Mouse (Mus musculus): ENCODE data around the gene Apol9b. TPM values are rescaled to one million over a fixed set of nuclear protein-coding genes. Genes with fewer than 3 reads are reported as not detected.

Gene Apol9b
- total and polyA plus RNA-seq, 3 experiments, result not detected

DNA sequence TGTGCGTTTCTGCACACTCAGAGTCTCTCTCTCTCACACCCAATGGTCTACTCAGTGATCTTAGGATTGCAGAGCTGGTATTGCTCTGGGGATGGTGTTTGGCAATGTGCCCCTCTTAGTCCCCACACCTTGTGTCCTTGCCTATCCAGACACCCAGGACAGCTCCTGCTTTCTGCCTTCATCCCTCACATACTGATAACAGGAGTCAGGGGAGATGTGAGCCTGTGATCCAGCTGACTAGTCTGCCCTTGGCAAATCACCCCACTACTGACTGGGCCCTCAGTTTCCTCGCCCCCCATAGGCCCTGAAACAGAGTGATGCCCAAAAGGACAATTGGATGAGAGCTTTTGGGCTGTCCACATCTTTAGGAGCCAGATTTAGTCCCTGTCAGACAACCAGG lies 27.2 kb downstream of the Apol9b start:
- in situ Hi-C loops (cut with MboI; ENCODE audit: low pct_ligation_motif_present, low pct_unique_long_range_greater_than_20kb, low sequenced_read_pairs), result no loop called here
- no peak for DNase-seq (ENCODE audit: extremely low read depth)
- no peaks in the 10 kb centered on the region for H3K9me3 ChIP-seq (replicated peaks; ENCODE audit: low read length)
- no peak for TF ChIP-seq JUND (conservative IDR thresholded peaks at IDR 0.05; ENCODE audit: low read depth, low read length)
- no peak for TF ChIP-seq CTCF (conservative IDR thresholded peaks at IDR 0.05 in 1 of 2, IDR thresholded peaks at IDR 0.05 in 1 of 2; ENCODE audit: low read depth in 2 of 2, low read length in 2 of 2)
- no peak for TF ChIP-seq ZKSCAN1 (IDR thresholded peaks at IDR 0.05; ENCODE audit: borderline replicate concordance, low read depth, low read length)
- no peak for TF ChIP-seq POLR2A (IDR thresholded peaks at IDR 0.05; ENCODE audit: low read depth, low read length)
- TF ChIP-seq NELFE (IDR thresholded peaks at IDR 0.05; ENCODE audit: low read depth, low read length), result no peak
- TF ChIP-seq BHLHE40 (IDR thresholded peaks at IDR 0.05; ENCODE audit: low read depth, low read length), result no peak
- TF ChIP-seq IRF4 (IDR thresholded peaks at IDR 0.05; ENCODE audit: low read depth, low read length), result no peak
- TF ChIP-seq POLR2AphosphoS2 (IDR thresholded peaks at IDR 0.05; ENCODE audit: low read depth, low read length), result no peak
- no peak for TF ChIP-seq RCOR1 (conservative IDR thresholded peaks at IDR 0.05; ENCODE audit: low read depth, low read length)
- TF ChIP-seq GABPA (IDR thresholded peaks at IDR 0.05; ENCODE audit: insufficient replicate concordance, low read depth, low read length), result no peak
- TF ChIP-seq MAFK (IDR thresholded peaks at IDR 0.05; ENCODE audit: insufficient replicate concordance, low read length), result no peak
- TF ChIP-seq ETS1 (conservative IDR thresholded peaks at IDR 0.05; ENCODE audit: low read depth, low read length), result no peak
- no peak for TF ChIP-seq HCFC1 (IDR thresholded peaks at IDR 0.05; ENCODE audit: low read depth, low read length)
- TF ChIP-seq ZNF384 (IDR thresholded peaks at IDR 0.05; ENCODE audit: low read depth, low read length), result no peak
- peaks cover 16% of the 10 kb centered on the region for H3K27me3 ChIP-seq (replicated peaks)
- H3K4me1 ChIP-seq (ENCODE audit: control insufficient read depth in 1 of 2, insufficient read depth in 2 of 2), result peaks cover 0 to 4% of the 10 kb centered on the region in 2 experiments; a peak in 1 of 4 replicates
- no peak overlapping the region for H3K4me3 ChIP-seq (replicated peaks in 1 of 3; ENCODE audit: low read depth in 2 of 3, low read length in 2 of 3, poor library complexity in 1 of 3)
- H3K79me2 ChIP-seq (replicated peaks; ENCODE audit: control insufficient read depth, extremely low read depth, insufficient read depth, poor library complexity, severe bottlenecking), result no peaks in the 10 kb centered on the region
- dilution Hi-C loops (cut with MboI; ENCODE audit: extremely low pct_ligation_motif_present, extremely low pct_unique_long_range_greater_than_20kb, low sequenced_read_pairs), result no loop called here
- H3K27ac ChIP-seq (ENCODE audit: insufficient read depth, low read depth), result no peak overlapping the region
- H3K4me2 ChIP-seq (ENCODE audit: insufficient read depth, low read depth, poor library complexity, severe bottlenecking), result no peak overlapping the region
- no peak overlapping the region for H3K9ac ChIP-seq (ENCODE audit: insufficient read depth, low read depth)
- H3K36me3 ChIP-seq (replicated peaks in 1 of 2; ENCODE audit: control insufficient read depth in 1 of 2, insufficient read depth in 1 of 2, low read length in 1 of 2), result peaks cover 11 to 21% of the 10 kb centered on the region in 2 experiments

DNA sequence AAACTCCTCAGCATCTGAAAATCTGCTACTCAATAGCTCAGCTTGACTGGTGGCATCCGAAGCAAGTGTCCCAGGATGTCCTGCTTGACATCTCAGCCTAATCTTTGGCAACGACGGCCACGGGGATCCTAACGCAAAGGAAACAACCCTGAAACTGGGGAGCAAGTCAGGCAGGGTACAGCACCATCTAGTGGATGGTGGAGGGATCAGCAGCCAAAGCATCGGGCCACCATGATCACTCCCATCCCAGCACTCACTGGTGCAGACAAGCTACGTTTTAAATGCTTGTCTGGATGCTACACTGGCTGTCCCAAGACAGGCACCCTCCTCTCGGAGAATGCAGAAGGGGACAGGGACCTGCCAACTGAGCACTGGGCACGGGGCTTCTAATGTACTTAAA lies 28.0 kb downstream of the Apol9b start, which contains the start of gene Apol8:
TSS of gene Apol8 (minus strand) at position 156 of the 400 bp plus-strand sequence.
- dilution Hi-C loops (cut with MboI; ENCODE audit: extremely low pct_ligation_motif_present, extremely low pct_unique_long_range_greater_than_20kb, low sequenced_read_pairs) (no loop called here), in situ Hi-C loops (cut with MboI; ENCODE audit: low pct_ligation_motif_present, low pct_unique_long_range_greater_than_20kb, low sequenced_read_pairs) (no loop called here)
- no peaks in the 10 kb centered on the region for H3K9me3 ChIP-seq (replicated peaks; ENCODE audit: low read length)
- peak; percentile 53; the same call in 1 of the 2 replicates for TF ChIP-seq POLR2AphosphoS2 (IDR thresholded peaks at IDR 0.05; ENCODE audit: low read depth, low read length)
- TF ChIP-seq RAD21 (IDR thresholded peaks at IDR 0.05; ENCODE audit: low read depth, low read length), result peak; percentile 50
- TF ChIP-seq CTCF (conservative IDR thresholded peaks at IDR 0.05 in 1 of 2, IDR thresholded peaks at IDR 0.05 in 1 of 2; ENCODE audit: low read depth in 2 of 2, low read length in 2 of 2), result peak; percentile 75 to 89
- TF ChIP-seq MYC (IDR thresholded peaks at IDR 0.05; ENCODE audit: low read depth, low read length), result no peak
- TF ChIP-seq MAZ (IDR thresholded peaks at IDR 0.05; ENCODE audit: low read depth, low read length), result no peak
- no peak for TF ChIP-seq HCFC1 (IDR thresholded peaks at IDR 0.05; ENCODE audit: low read depth, low read length)
- TF ChIP-seq SMC3 (IDR thresholded peaks at IDR 0.05; ENCODE audit: low read depth, low read length), result peak; percentile 61
- TF ChIP-seq POLR2A (IDR thresholded peaks at IDR 0.05; ENCODE audit: low read depth, low read length), result 0 out of 2 replicates have a peak, but pooled peaks have one; percentile 8
- no peak for TF ChIP-seq USF1 (IDR thresholded peaks at IDR 0.05; ENCODE audit: low read depth, low read length)
- H3K4me3 ChIP-seq (replicated peaks in 1 of 3; ENCODE audit: low read depth in 2 of 3, low read length in 2 of 3, poor library complexity in 1 of 3), result no peak within 1 kb of the TSS
- H3K4me1 ChIP-seq (ENCODE audit: control insufficient read depth in 1 of 2, insufficient read depth in 2 of 2), result peaks cover 0 to 4% of the 10 kb centered on the region in 2 experiments; a peak in 1 of 4 replicates
- 0 out of 2 replicates have a peak within 1 kb of the TSS, but pooled peaks have one; percentile 6 for H3K4me2 ChIP-seq (ENCODE audit: insufficient read depth, low read depth, poor library complexity, severe bottlenecking)
- DNase-seq (ENCODE audit: extremely low read depth), result peak; percentile 53
- H3K36me3 ChIP-seq (replicated peaks in 1 of 2; ENCODE audit: control insufficient read depth in 1 of 2, insufficient read depth in 1 of 2, low read length in 1 of 2), result peaks cover 19 to 29% of the 10 kb centered on the region in 2 experiments
- H3K27me3 ChIP-seq (replicated peaks), result peaks cover 16% of the 10 kb centered on the region
- H3K9ac ChIP-seq (ENCODE audit: insufficient read depth, low read depth), result no peak within 1 kb of the TSS
- no peak within 1 kb of the TSS for H3K27ac ChIP-seq (ENCODE audit: insufficient read depth, low read depth)
- H3K79me2 ChIP-seq (replicated peaks; ENCODE audit: control insufficient read depth, extremely low read depth, insufficient read depth, poor library complexity, severe bottlenecking), result no peaks in the 10 kb centered on the region
